Mouse (Mus musculus): Measurements from ENCODE around the gene Lacc1. TPM values are rescaled to one million over a fixed set of nuclear protein-coding genes. Genes with fewer than 3 reads are reported as not detected.
"Not testable (repeated sequence)": the region's sequence is repeated elsewhere in the genome, so short reads cannot be mapped to it uniquely, and the experiment has no call there.

The Lacc1 gene
- polyA plus RNA-seq, 1 experiment from 2014 or later: 9.0 TPM

DNA sequence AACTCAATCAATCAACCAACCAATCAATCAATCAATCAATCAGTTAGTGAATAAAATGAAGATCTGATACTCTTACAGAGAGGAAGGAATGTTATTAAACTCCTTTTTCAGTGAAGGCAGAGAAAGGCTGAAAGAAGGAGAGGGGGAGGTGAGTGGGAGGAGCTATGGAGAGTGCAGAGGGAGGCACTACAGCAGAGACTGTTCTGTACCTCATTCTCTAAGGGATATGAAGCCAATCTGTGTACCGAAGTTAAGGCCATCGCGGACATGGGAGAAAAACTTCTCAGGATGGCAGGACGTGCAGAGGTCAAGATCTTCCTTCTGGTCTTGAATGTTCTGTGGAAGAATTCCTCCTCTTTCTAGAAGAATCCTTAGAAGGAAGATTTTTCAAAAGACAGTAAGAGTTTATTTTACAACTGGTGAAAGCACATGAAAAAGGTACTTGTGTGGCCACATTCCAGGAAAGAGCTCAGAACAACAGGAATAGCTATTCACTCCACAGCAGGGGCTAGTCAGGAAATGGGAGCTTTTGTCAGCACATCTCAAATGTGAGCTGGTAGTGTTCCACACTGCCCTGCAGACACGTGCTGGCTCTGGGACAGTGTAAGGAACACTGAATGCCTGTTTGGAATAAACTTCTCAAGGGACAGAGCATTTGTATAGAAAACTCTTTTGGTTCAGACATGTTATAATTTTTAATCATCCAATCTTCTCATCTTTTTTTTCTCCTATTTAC, 7.2 kb downstream of the Lacc1 start:
- Histone ChIP-seq H3K4me2 (no peak overlapping the region), H3K4me3 (replicated peaks) (no peak overlapping the region), H3K9ac (no peak overlapping the region), H3K4me1 (no peaks in the 10 kb centered on the region), H3K36me3 (no peaks in the 10 kb centered on the region), H3K9me3 (0 out of 2 replicates have a peak, but pooled peaks cover 3% of the 10 kb centered on the region), H3K27me3 (replicated peaks) (no peaks in the 10 kb centered on the region), H3K27ac (no peak overlapping the region)
- ATAC-seq (ENCODE audit: insufficient read depth, low FRiP score, low read depth): no peak
- 67% methylated on average over 5 of the region's 5 CpGs for WGBS

DNA sequence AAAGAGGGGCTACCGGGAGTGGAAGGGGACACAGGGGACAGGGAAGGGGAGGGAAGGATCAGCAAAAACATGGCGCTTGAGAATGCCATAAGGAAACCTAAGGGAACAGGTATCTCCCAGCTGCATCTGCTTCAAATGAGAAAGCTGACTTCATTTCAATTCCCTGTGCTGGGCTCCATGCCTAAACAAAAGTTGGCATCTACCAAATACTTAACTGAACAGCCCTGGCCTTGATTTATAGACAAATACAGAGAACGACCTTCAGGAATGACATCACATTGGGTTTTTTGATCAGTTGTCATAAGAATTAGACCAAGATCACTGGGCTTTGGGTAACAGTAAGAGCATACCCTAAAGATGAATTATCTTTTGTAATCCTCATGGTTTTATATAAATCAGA, 12.2 kb downstream of the Lacc1 start:
- H3K4me3 ChIP-seq (replicated peaks): no peak overlapping the region
- H3K4me1 ChIP-seq: no peaks in the 10 kb centered on the region
- H3K4me2 ChIP-seq: no peak overlapping the region
- H3K9ac ChIP-seq: no peak overlapping the region
- WGBS: 76% methylated on average over 3 of the region's 3 CpGs
- H3K36me3 ChIP-seq: no peaks in the 10 kb centered on the region
- ATAC-seq (ENCODE audit: insufficient read depth, low FRiP score, low read depth): no peak
- no peak overlapping the region for H3K27ac ChIP-seq
- 0 out of 2 replicates have a peak, but pooled peaks cover 3% of the 10 kb centered on the region for H3K9me3 ChIP-seq
- H3K27me3 ChIP-seq (replicated peaks): no peaks in the 10 kb centered on the region

DNA sequence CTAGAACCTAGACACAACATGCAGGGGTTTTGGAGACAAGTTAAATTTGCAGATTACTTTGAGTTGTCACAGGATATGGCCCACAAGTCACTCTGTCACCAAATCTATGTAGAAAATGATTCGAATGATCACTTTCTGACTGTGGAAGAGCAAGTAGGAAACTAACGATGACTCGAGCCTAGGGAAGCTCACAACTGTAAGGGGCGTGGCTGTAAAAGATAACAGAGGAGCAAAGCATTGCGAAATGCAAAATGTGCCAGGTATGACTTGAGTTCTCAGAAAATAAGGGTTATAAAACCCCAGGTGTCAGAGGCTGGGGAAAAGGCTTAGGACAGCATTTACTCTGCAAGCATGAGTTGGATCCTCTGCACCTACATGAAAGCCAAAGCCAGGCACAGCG, 19.5 kb downstream of the Lacc1 start:
- H3K27ac ChIP-seq: no peak overlapping the region
- no peak overlapping the region for H3K9ac ChIP-seq
- no peaks in the 10 kb centered on the region for H3K27me3 ChIP-seq (replicated peaks)
- peak; percentile 39; the same call in 1 of the 2 replicates for ATAC-seq (ENCODE audit: insufficient read depth, low FRiP score, low read depth)
- H3K4me1 ChIP-seq: no peaks in the 10 kb centered on the region
- H3K4me3 ChIP-seq (replicated peaks): no peak overlapping the region
- H3K4me2 ChIP-seq: peak overlapping the region; percentile 33
- no peaks in the 10 kb centered on the region for H3K9me3 ChIP-seq
- no peaks in the 10 kb centered on the region for H3K36me3 ChIP-seq
- WGBS: 63% methylated on average over 6 of the region's 6 CpGs

DNA sequence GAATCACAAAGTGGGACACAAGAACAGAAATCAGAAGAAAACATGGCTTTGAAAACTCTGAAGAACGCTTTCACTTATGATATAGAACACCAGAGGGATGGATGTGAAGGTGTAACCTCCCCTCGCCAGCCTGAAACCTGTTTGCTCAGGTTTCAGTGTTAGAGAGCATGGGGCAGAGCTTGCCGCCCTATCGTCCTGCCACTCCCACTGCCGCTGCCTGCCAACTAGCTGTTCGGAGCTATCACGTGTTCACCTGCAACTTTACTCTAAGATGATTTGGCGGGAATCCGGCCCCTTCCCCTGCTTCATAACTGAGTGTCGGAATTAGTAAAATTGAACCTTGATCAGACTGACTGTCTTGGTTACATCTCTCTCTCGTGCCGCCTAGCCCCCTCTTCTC, 19.9 kb downstream of the Lacc1 start:
- H3K36me3 ChIP-seq; H3K9me3 ChIP-seq; ATAC-seq (ENCODE audit: insufficient read depth, low FRiP score, low read depth); H3K9ac ChIP-seq; H3K4me1 ChIP-seq; H3K4me3 ChIP-seq (replicated peaks); H3K27me3 ChIP-seq (replicated peaks); H3K27ac ChIP-seq: not testable (repeated sequence)
- H3K4me2 ChIP-seq: peak overlapping the region; percentile 33
- WGBS: 46% methylated on average over 12 of the region's 12 CpGs

DNA sequence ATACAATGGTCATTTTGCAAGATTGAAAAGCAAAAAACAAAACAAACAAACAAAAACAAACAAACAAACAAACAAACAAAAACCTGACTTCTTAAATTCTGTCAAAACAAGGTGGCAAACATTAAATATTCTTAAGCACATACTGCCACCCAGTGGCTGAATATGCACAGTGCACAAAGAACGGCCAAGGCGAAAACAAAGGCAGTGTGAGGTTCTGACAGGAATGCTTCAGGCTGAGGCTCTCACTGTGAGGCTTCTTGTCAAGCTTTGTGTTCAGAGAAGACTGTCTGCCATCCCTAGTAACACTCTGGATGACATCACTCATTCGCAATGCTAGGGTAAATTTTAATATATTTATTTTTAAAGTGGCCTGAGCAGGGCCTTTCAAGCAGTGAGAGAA, 24.9 kb downstream of the Lacc1 start:
- no peak; the same call in 1 of the 2 replicates for ATAC-seq (ENCODE audit: insufficient read depth, low FRiP score, low read depth)

DNA sequence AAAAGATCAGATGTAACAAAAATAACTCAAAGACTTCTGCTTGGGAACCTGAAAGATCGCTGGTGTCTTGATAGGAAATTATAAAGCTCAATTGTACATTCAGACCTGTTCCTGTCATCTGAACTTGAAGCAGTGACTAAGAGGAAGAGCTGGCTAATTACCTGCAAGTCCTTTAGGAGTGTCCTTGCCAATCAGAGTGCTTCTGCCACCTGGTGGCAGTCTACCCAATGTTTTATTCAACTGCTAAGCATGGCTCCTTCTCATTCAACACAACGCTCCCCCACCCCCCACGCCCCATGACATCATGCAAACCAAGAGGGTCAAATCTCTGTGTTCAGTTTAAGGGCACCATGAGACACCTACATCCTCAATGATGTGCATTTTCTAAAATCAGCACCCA, 28.5 kb downstream of the Lacc1 start:
- 23% methylated on average over 3 of the region's 3 CpGs for WGBS
- no peaks in the 10 kb centered on the region for H3K9me3 ChIP-seq
- H3K36me3 ChIP-seq: no peaks in the 10 kb centered on the region

More for the DNA sequence above, 24.9 kb downstream of the Lacc1 start:
- H3K4me2 ChIP-seq: no peak overlapping the region
- H3K9ac ChIP-seq: no peak overlapping the region
- H3K27me3 ChIP-seq (replicated peaks): no peaks in the 10 kb centered on the region
- H3K9me3 ChIP-seq: no peaks in the 10 kb centered on the region
- WGBS: 7% methylated on average over 3 of the region's 3 CpGs
- H3K27ac ChIP-seq: no peak overlapping the region
- no peaks in the 10 kb centered on the region for H3K36me3 ChIP-seq
- no peak overlapping the region for H3K4me3 ChIP-seq (replicated peaks)
- H3K4me1 ChIP-seq: no peaks in the 10 kb centered on the region

DNA sequence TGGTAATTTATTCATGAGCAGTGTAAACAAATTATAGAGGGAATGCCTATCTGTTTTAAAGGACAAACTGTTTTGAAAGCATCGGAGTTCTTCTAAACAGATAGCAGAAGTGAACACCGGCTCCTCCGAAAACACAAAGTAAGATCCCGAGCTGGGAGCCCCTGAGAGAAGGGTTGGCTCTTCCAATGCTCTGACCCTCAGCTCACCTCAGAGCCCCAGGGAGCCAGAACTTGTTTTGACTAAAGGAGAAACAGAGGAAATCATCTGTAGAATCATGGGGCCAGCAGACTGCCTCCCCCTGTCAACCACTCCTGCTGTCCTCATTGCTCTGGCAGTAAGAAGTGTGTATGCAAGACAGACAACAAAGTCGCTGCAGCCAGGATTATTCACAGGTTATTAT, 31.1 kb downstream of the Lacc1 start:
- H3K9ac ChIP-seq: no peak overlapping the region
- H3K27ac ChIP-seq: no peak overlapping the region
- WGBS: 55% methylated on average over 5 of the region's 5 CpGs
- H3K36me3 ChIP-seq: no peaks in the 10 kb centered on the region
- no peak overlapping the region for H3K4me3 ChIP-seq (replicated peaks)
- H3K9me3 ChIP-seq: no peaks in the 10 kb centered on the region
- ATAC-seq (ENCODE audit: insufficient read depth, low FRiP score, low read depth): no peak
- no peaks in the 10 kb centered on the region for H3K27me3 ChIP-seq (replicated peaks)
- H3K4me1 ChIP-seq: 0 out of 2 replicates have a peak, but pooled peaks cover 2% of the 10 kb centered on the region
- no peak overlapping the region for H3K4me2 ChIP-seq

More for the DNA sequence above, 28.5 kb downstream of the Lacc1 start:
- no peak for ATAC-seq (ENCODE audit: insufficient read depth, low FRiP score, low read depth)
- Histone ChIP-seq H3K27me3 (replicated peaks) (no peaks in the 10 kb centered on the region), H3K27ac (no peak overlapping the region), H3K4me2 (no peak overlapping the region), H3K9ac (no peak overlapping the region), H3K4me1 (0 out of 2 replicates have a peak, but pooled peaks cover 2% of the 10 kb centered on the region), H3K4me3 (replicated peaks) (no peak overlapping the region)

DNA sequence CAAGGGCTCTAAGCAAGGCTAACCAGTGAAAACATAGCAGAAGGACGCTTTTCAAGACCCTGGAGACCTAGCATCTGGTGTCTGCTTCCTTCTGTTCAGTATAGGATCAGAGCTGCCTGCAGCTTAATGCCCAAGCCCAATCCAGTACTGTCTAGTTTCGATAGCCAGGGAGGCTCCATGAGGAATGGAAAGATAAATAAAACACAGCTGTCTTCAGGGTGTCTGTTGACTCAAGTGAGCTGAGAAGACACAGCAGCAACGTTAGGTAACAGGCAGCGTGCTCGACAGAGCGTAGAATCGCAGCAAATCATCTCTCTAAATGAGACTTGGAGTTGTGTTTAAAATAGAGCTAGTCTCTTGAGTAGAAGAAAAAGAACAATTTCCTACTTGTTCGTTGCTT, 32.0 kb downstream of the Lacc1 start:
- Histone ChIP-seq H3K4me1 (0 out of 2 replicates have a peak, but pooled peaks cover 2% of the 10 kb centered on the region), H3K4me2 (no peak overlapping the region), H3K36me3 (no peaks in the 10 kb centered on the region), H3K27me3 (replicated peaks) (no peaks in the 10 kb centered on the region), H3K4me3 (replicated peaks) (no peak overlapping the region), H3K9me3 (no peaks in the 10 kb centered on the region), H3K9ac (no peak overlapping the region), H3K27ac (peak overlapping the region; percentile 51; the same call in 1 of the 2 replicates)
- 44% methylated on average over 8 of the region's 8 CpGs for WGBS
- ATAC-seq (ENCODE audit: insufficient read depth, low FRiP score, low read depth): peak; percentile 39; the same call in 1 of the 2 replicates

DNA sequence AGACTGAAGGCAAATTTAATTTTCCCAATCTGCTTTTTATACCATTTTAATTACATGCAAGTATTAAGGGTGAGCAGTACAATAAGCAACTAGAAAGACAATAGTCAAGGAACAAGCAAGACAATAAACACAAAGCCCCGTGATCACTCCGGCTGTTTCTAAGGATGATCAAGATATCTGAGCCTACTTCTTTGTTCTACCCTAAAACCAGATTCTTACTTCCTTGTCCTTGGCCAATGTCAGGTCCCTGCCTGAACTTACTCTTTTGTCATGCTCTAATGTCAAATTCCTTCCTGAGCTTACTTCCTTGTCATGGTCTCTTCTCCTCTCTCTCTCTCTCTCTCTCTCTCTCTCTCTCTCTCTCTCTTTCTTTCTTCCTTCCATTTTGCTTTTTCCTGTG, 46.4 kb downstream of the Lacc1 start:
- not testable (repeated sequence) for H3K9me3 ChIP-seq; H3K9ac ChIP-seq; H3K4me2 ChIP-seq; H3K4me3 ChIP-seq (replicated peaks); ATAC-seq (ENCODE audit: insufficient read depth, low FRiP score, low read depth); H3K27me3 ChIP-seq (replicated peaks); H3K36me3 ChIP-seq; H3K27ac ChIP-seq; H3K4me1 ChIP-seq
- WGBS: 86% methylated on average over 2 of the region's 2 CpGs

DNA sequence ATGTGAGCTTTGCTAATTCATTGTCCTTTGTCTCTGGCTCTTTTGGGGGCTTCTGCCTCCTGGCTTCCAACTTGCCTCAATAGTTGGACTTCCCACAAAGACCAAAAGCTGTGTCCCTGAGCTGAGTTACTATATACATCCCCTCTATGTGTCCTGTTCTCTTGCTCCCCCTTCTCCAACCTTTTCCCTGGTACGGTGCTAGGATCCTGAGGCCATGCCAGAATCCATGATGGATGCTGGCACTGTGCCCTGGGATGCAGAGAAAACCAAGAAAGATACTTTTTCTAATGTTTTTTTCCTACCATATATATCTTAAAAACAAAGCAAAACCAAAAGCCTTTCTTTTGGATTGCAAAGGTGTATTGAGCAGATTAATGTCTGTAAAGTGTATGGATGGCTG, 54.9 kb downstream of the Lacc1 start:
- no peak overlapping the region for H3K27ac ChIP-seq
- 50% methylated on average over 1 of the region's 1 CpGs for WGBS
- ATAC-seq (ENCODE audit: insufficient read depth, low FRiP score, low read depth): no peak

DNA sequence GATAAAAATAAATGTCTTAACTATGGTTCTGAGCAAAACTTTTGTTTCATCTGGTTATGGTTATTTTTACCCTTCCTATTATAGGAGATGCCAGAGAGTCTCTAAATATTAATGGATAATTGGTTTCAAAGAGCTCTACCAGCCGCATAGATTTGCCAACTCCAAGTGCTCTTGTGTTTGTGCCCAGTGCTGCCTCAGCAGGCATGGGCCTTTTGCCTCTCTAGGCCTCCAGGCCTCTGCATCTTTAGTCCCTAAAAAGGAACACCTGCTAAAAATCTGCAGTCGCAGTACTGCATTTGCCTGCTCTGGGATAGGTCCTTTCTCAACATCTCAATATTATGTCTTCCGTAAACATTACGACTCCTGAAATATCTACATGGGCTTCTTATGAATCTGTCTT, 55.5 kb downstream of the Lacc1 start:
- Histone ChIP-seq H3K4me3 (replicated peaks) (no peak overlapping the region), H3K4me1 (no peaks in the 10 kb centered on the region), H3K36me3 (no peaks in the 10 kb centered on the region), H3K4me2 (no peak overlapping the region), H3K9ac (no peak overlapping the region), H3K9me3 (no peaks in the 10 kb centered on the region), H3K27ac (no peak overlapping the region), H3K27me3 (replicated peaks) (no peaks in the 10 kb centered on the region)
- 90% methylated on average over 4 of the region's 4 CpGs for WGBS
- ATAC-seq (ENCODE audit: insufficient read depth, low FRiP score, low read depth): no peak

More for the DNA sequence above, 54.9 kb downstream of the Lacc1 start:
- Histone ChIP-seq H3K27me3 (replicated peaks) (no peaks in the 10 kb centered on the region), H3K9ac (no peak overlapping the region), H3K9me3 (no peaks in the 10 kb centered on the region), H3K4me1 (no peaks in the 10 kb centered on the region), H3K36me3 (no peaks in the 10 kb centered on the region), H3K4me2 (no peak overlapping the region), H3K4me3 (replicated peaks) (no peak overlapping the region)

DNA sequence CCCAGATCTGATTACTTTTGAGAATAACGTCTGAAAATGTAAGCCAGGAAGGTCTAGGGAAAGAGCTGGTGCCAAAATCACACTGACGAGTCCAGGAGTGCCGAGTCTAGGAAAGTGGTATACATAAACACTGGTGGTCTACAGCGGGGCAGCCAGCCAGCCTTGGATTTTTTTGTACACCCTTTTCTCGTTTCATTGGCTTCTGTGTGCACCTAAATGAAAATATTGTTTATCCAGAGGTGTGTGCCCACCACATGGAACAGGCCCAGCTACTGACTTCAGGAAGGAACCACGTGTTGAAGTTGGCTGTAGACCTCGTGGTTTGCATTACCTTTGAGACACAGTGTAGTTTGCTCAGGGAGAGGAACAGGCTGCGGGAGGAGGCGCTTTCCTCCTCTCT, 57.1 kb downstream of the Lacc1 start:
- Histone ChIP-seq H3K9me3 (no peaks in the 10 kb centered on the region), H3K9ac (no peak overlapping the region), H3K27me3 (replicated peaks) (no peaks in the 10 kb centered on the region), H3K27ac (0 out of 2 replicates have a peak overlapping the region, but pooled peaks have one; percentile 11), H3K4me2 (no peak overlapping the region), H3K36me3 (no peaks in the 10 kb centered on the region), H3K4me3 (replicated peaks) (no peak overlapping the region), H3K4me1 (no peaks in the 10 kb centered on the region)
- no peak for ATAC-seq (ENCODE audit: insufficient read depth, low FRiP score, low read depth)
- 49% methylated on average over 9 of the region's 9 CpGs for WGBS
